Mouse (Mus musculus) lung, postnatal 0 days (tissue): ENCODE data around the gene Acvr1.

ENCODE experiments used
- CTCF ChIP-seq: IDR thresholded peaks from 2 replicates; pipeline ENCODE4 v1.5.1; 2016; ENCODE audit warnings: antibody characterized with exemption, mild to moderate bottlenecking
- EP300 ChIP-seq: IDR thresholded peaks from 2 replicates; pipeline ENCODE4 v1.6.1; 2016; ENCODE audit warnings: antibody characterized with exemption, mild to moderate bottlenecking, control low read depth

GRCm38 (mm10) chr2:58536796-58537195 lies 30.2 kb downstream of the Acvr1 start:
- TF ChIP-seq CTCF (no peak), EP300 (0 out of 2 replicates have a peak, but pooled peaks have one; percentile 37)
